Mouse (Mus musculus): ENCODE measurements around the gene Nit2. TPM values are rescaled to one million over a fixed set of nuclear protein-coding genes. Genes with fewer than 3 reads are reported as not detected.

Nit2 gene
- total RNA-seq, 2 experiments from 2014 or later, result 88.7 to 94.6 TPM

DNA sequence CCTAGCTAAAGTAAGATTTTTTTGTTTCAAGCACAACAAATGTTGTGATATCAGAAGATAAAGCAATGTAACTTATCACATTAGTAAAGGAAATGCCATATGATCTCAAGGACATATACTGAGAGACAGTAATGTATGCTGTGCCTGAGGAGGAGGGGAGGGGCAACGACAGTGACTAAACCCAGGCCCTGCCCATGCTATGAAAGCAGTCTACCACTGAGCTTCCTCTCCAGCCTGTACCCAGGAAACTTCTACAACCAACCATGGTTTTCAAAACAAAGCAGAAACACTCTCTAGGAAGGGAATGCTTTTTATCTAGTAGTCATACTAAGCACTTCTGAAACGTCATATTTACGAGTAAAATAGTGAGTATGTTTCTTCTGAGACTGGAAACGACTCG, 4.3 kb downstream of the Nit2 start:
- DNase-seq, result no peak

DNA sequence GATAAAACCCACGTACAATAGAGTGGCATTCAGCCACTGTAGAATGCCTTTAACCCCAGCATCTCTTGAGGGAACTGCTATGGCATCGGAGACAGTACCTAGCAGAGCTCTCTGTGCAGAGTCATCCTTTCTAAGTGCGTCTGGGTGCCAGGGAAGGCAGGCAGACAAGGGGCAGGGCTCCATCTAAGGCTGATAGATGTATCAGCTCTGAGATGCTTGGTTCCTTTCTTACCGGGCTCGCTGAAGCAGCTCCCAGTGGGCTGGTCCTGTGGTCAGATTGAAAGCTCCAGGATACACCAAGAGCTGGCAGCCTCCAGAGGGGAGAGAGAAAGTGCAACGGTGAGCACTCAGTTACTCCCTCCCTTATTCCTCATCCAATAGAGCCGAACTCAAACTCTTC, 7.3 kb downstream of the Nit2 start:
- DNase-seq, result no peak

DNA sequence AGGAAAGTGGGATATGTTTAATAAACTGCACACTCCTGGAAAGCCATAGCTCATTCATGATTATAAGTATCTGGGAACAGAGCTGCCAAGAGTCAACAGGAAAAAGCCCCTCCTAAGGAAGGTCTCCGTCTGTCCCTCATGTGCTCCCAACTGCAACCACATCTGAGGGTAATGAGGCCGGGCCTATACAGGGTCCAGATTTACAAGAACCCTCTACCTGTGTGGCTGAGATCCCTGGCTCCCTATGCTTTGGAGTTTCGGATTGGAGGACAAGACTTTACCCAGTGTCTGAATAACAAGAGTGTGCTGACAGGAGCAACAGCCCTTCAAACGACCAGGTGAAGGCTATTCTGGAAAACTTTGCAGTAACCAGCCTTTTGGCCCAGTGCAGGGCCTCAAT, 9.4 kb downstream of the Nit2 start:
- no peak for DNase-seq

DNA sequence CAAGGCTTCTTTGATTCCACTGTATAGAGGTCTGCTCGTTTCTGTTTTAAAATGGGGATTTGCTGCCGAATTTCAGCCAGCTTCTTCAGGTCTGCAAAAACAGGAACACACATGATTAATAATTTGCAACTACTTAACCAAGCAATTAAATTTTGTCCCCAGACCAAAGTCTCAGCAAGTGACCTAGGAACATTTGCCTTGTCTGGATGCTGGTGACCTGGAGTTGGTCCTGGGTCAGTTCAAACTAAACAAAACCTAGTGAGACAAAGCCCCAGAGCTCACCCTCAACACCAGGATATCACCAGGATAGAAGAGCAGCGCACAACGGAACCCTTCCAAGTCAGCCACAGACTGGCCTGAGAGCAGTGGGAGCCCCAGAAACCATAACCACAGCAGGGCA, 10.1 kb downstream of the Nit2 start:
- DNase-seq, result no peak

DNA sequence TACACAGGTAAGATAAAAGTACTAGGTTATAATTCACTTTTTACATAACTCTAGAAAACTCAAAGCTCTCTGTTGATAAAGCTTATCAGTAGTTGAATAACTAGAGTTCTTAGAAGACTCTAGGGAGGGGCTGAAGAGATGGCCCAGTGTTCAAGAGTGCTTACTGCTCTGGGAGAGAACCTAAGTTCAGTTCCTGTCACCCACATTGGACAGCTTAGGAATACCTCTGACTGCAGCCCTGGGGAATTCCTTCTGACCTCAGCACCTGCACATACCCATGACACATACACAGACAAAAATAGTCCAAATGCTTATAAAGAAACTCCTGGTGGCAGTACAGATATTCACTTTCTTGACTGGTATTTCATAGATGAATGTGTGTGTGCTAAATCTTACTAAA, 11.2 kb downstream of the Nit2 start:
- no peak for DNase-seq

DNA sequence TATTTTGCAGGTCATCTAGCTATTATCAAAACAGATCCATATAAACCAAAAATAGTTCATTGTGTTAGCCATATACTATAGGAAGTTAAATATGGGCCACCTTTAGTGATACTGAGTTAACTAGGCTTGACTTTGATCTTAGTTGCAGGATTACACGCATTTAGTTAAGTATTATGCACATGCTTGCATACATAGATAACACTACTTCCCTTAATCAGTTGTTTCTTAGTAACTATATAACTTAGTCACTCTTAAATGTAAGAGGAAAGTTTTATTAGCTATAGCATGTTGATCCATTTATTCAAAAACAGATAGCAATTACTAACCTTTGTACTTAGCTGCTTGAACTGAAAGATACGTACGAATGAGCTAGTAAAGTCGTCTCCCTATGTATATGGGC, 15.7 kb downstream of the Nit2 start:
- no peak for DNase-seq

DNA sequence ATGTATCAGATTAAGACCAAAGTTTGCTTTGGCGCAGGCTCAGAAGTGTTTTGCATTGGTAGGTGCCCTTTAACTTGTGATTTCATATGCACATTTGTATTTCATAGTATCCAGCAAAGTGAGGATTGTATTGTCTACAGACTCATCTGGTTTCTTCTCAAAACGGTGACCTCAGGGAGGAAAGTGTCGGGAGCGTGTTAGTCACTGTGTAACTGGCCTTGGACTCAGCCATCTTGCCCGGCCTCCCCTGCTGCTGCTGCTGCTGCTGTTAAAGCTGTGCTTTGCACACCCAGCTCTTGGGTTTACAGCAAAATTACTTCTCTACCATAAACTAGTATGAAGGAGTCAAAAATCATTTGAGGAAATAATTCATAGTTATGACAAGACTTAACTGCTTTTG, 22.4 kb downstream of the Nit2 start:
- peak; percentile 43 for DNase-seq

DNA sequence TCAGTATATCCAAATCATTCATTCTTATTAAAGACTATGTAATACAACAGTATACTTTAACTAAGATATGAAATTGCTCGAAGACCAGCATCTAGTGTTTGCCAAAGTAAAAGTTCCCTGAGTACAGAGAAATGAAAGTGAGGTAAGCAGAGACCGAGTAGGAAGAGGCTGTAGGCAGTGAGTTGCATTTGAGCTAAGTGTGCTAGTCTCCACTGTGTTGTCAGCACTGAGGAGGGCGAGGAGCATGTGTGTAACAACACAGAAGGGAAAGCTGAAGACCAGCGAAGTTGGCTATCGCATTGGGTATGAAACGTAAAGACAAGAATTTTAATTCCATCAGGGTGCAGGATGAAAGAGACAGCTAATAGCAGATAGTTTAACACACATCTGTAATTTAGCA, 33.5 kb downstream of the Nit2 start:
- DNase-seq, result no peak

DNA sequence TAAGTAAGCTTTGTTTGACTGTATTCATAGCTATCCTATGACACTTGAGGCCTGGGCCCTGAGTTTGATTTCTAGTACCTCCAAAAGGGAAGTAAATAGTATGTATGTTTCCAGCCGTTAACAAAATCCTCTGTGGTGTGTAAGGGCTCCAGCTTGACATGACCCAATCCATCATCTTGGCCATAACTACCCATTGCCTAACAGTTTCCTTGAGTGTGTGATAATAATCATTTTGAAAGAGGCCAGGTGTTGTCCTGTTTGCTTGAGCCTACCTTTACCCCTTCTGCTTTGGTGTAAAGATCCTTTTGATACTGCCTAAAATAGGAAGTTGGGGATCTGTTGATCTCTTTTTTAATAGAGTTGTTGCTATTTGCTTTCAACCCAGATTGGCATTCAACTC, 34.8 kb downstream of the Nit2 start:
- DNase-seq, result no peak

DNA sequence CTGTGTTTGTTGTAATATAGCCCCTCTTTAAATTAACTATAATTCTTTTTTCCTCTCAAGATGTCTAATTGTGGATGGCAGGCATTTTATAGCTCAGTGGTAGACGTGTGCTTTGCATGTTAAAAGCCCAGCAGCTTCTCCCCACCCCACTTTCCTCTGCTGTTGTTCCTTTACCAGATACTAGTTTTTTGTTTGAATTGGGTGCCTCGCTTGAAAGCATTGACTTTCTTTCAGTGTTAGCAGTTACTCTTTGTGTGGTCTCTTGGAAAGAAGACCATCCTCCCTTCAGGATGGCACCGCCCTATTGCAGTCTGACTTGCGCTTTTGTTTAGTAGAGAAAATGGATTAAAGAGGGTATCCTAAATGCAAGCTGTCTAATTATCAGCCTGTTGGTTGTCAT, 35.6 kb downstream of the Nit2 start:
- no peak for DNase-seq

DNA sequence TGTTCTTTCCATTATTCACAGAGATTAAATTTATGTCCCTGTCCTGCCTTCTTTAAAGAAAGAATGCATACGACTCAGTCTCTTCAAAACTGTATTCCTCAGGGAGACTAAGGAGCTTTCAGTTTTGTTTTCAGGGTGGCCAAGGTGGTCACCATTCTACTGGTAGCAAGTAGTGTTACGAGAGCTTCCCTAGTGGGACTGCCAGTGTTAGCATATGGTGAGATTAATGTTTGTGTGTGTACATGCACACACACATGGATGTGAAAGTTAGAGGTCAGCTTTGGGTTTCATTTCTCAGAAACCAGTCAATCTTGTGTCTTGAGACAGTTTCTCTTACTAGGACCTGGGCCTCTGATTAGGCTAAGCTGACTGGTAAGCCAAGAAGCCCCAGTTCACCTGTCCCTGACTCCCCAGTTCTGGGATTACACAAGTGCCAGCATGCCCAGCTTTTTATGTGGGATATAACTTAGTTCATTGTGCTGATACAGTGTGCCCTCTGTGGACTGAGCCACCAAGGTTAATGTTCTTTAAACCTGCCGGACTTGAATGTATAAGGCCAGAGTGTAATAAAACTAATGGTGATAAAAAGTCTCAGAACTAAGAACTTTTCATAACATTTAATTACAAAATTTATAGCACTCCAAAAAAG, 36.3 kb downstream of the Nit2 start:
- peak; percentile 10 for DNase-seq

DNA sequence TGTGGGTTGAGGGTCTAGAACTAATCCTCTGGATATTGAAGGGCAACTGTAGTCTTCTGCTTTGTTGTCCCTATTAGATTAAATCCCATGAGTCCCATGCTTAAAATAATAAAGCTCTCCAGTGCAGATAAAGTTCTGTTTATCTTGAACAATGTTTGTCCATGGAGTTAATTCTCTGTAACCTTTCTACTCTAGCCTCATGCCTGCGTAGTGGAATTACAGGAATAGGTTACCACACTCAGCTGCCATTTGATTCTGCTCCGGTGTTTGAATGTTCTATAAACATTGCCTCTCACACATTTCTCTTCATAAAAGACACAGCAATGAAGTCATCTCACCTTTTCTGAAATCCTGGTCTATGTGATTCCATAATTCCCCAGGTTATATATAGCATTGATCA, 39.3 kb downstream of the Nit2 start:
- DNase-seq, result no peak

DNA sequence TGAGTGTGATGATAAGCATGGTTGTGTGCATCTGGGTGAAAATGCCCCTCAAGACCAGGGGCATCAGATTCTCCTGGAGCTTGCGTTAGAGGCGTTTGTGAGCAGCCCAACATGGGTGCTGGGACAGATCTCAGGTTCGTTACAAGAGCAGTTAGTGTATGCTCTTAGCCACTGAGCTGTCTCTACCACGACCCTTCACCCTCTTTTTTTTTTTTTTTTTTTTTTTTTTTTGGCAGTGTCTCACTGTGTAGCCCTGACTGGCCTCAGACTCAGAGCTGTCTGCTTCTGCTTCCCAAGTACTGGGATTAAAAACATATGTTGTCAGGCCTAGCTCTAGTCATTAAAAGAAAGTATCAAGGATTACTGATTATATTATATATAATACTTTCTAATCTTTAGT, 40.9 kb downstream of the Nit2 start:
- DNase-seq, result no peak

DNA sequence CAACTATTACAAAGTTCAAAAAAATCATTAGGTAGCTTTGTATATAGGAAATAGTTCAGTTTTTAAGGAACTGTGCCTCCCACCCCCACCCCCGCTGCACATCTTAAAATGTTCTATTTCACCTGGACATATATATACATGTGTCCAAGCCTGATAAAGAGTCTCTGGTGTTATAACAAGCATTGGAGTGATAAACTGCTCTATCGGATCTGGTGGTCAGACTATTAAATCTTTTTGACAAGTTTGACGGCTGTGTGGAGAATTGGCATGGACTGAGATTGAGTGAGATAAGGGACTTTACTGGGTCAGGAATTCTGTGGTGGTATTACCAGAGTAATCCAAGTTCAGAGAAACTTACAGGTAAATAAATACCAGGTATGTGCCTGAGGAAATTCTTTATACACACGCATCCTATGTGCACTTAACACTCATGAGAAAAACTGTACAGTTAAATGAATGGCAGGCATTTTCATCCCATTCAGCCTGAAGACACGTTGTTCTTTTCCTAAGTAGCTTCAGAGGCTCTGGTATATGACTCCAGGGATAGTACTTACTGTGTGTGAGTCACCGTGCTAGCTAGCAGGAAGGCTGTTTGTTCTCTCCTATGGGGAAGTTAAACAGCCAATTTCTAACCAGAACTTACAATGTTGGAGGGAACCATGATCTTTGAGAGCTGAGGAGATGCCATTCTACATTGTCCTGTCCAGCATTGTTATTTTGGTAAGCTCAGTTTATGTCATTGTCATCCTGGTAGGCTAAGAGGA, 44.3 kb downstream of the Nit2 start:
- DNase-seq, result no peak

DNA sequence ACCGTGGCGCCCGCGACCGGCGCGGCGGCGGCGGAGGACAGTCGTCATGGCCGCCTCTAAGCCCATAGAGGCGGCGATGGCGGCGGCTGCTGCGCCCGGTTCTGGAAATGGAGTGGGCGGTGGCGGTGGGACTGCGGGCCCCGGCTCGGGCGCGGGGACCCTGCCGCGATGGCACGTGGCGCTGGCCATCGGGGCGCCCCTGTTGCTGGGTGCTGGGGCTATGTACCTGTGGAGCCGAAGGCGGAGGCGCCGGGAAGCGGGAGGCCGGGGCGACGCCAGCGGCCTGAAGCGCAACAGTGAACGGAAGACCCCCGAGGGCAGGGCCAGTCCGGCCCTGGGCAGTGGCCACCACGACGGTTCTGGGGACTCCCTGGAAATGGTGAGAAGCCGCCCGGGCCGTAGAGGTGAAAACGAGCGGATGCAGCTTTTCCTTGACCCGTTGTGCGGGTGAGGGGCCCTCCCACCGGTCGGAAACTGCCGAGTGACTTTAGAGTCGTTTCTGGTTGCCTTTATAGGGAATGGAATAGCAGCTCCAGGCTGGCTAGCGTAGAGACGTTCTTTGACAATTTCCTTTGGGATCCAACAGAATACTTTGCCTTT, 45.2 kb downstream of the Nit2 start:
- DNase-seq, result peak; percentile 47

DNA sequence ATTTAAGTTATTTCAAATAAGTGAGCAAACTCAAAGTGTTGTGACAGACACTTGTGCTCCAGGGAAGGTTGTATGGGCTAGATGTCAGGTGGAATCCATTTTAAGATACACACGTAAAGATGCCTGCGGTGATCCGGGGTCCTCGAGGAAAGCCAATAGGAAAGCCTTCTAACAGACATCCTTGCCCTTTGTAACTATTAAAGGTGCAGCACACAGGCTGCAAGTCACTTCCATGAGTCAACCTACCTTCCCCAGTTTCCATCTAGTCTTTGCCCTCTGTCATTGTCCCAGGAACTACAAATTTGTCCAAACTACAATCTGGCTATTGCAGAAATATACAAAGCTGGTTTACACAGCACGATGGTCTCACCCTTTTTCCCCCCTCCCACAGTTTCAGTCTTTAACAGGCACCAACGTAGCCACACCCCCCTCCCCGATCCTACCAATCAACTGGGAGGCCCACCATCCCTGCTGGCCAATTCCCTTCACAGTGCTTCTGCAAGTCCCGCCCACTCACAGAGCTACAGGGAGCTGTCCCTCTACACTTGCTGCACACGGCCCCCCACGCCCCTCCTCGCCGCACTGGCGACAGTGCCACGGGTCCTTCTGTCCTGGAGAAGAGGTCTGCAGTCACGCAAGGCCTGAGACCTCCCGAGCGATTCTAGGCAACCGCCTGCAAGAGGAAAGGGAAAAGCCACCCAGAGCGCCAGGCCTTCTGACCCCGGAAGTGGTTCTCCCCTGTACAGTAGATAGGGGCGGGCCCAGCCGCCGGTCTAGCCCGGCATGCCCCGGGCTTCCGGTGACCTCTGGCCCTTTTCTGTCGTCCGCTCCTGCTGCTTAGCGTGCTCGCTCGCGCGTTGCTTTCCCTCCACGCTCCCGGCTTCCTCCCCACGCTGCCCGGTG, 46.0 kb downstream of the Nit2 start, which contains the start of gene Tomm70a:
Gene Tomm70a (plus strand): TSS at position 791 of the 903 bp plus-strand sequence.
- peak; percentile 95 for DNase-seq

DNA sequence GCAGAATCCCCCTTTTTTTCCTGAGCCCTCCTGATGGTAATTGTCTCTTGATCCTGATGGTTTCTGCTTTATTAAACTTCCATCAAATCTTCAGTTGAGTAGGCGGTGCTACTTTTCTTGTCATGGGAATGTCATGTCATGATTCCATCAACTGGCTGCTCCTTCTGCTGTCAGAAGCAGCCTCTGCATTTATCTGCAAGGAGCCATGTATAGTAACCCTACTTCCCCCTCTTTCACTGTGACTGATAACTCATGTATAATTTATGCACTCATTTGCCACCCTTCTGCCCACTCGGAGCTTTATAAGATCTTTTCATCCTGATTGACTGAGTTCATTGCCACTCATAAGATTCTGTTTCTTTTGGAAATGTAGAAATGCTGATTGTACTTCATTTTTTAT, 49.6 kb downstream of the Nit2 start:
- no peak for DNase-seq

DNA sequence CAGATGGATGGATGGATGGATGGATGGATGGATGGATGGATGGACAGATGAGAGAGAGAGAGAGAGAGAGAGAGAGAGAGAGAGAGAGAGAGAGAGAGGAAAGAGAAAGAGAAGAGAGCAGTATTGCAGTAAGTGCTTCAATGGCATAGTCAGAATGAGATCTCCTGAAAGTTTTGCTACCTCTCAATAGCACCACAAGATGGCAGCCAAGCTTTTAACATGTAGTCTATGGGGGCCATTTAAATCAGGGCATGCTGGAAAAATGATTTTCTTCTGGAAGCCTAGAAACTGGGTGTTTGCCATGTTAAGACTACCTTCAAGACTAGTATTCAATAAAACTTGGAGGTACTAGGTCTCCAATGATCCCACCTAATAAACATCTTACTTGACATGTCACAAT, 51.1 kb downstream of the Nit2 start:
- DNase-seq, result no peak
